Mouse (Mus musculus) heart, postnatal 4 days (tissue): ENCODE results near the gene Tuba8. TPM values are rescaled to one million over a fixed set of nuclear protein-coding genes. Genes with fewer than 3 reads are reported as not detected.

Experiments used
- DNase-seq: peaks from one replicate; pipeline ENCODE4 v3.0.0; 2021
- total RNA-seq, 2 experiments: library from RNA; stranded (reverse); gene quantifications; 2 replicates each; pipeline ENCODE4 v1.2.3; 2021

Tuba8 gene
- total RNA-seq, 2 experiments from 2014 or later, result 20.9 to 27.5 TPM

- DNase-seq, result no peak
Measured at GRCm38 (mm10) chr6:121236386-121236785, 25.9 kb downstream of the Tuba8 start.

DNA sequence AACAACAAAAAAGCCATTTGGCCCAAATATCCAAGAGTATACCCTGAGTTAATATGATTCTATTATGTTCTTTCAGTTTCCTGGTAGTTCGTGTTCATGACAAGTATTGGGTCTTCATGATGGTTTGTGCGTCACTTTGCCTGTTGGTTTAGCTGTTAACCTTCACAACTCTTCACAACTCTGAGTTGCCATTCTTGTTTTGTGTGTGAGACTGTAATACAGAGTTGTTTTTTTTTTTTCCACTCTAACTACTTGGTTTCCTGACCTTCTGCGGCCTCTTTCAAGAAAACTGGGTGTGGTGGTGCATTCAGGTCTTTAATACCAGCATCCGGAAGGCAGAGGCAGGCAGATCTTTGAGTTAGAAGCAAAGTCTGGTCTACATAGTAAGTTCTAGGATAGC, 27.7 kb downstream of the Tuba8 start:
- no peak for DNase-seq

DNA sequence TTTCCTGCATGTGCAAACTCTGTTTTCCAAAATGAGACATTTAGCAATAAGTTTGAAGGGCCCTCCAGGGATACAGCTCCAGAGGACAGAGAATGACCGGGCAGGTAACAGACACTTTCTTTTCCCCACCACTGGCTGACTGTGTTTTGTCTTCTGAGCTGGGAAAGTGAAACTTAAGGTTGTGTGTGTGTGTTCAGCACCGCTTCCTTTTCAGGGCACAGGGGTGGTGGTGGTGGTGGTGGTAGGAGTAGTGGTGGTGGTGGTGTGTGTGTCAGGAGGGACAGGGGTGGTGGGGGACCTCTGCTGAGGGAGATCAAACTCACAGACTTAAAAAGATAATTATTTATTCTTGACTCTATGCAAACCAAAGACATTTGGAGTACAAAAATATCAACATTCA, 31.3 kb downstream of the Tuba8 start:
- DNase-seq, result no peak

DNA sequence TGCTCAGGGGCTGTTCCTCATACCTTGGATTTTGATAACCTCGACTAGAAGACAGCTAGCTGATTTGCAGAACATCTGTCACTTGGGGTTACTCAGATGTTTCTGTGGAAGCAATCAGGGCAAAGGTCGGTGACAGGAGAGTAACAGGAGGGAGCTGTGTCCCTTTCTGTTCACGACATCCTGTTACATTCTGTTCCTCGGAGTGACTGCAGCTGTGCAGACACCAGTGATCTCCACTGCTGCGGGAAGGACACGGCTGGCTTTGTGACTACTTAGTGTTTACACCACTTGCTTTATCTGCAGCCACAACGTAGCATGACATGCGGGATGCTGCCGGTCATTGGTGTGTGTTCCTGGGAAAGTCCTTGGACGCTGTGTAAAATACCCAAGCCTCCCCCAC, 32.7 kb downstream of the Tuba8 start:
- no peak for DNase-seq

GRCm38 (mm10) chr6:121245127-121246036, 34.9 kb downstream of the Tuba8 start, which contains the start of gene Usp18:
TSS of gene Usp18 (plus strand) at chr6:121245906.
- peak; percentile 92 for DNase-seq

- no peak for DNase-seq
Measured at GRCm38 (mm10) chr6:121246037-121246361, 35.5 kb downstream of the Tuba8 start.

- DNase-seq, result no peak
Measured at GRCm38 (mm10) chr6:121250406-121250805, 39.9 kb downstream of the Tuba8 start.

DNA sequence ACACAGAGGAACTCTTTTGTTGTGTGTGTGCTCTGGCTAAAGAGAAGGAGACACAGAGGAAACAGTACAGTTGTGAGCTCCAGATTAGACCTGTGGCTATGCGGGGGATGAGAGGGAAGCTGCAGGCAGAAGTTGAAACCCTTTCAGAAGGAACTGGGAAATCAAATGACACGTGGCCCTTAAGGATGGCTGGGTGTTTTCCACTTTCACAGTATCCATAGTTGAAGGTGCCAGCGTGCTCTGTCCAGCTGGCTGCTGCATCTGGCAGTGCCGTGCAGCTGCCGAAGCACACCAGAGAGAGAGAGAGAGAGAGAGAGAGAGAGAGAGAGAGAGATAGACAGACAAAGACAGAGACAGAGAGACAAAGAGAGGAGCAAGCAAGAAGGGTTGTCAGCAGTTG, 40.8 kb downstream of the Tuba8 start:
- no peak for DNase-seq

DNA sequence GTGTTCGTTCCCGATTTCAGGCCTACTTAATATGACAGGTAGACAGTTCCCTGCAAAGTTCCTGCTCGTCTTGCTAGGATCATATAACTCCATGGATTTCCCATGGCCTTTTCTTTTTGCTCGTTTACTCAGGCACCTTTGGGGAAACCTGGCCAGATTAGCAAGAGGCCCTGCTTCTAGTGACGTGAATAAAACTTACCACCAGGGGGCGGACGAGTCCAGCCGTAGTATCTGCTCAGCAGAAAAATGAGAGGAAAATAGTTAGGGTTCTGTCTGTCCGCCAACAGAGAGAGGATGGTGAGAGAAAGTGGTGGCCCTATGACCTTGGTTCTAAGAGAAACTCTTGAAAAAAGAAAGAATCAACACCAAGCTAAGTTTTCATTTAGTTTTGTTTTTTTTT, 50.1 kb downstream of the Tuba8 start:
- peak; percentile 82 for DNase-seq

- no peak for DNase-seq
Measured at GRCm38 (mm10) chr6:121261233-121261632, 50.7 kb downstream of the Tuba8 start.

DNA sequence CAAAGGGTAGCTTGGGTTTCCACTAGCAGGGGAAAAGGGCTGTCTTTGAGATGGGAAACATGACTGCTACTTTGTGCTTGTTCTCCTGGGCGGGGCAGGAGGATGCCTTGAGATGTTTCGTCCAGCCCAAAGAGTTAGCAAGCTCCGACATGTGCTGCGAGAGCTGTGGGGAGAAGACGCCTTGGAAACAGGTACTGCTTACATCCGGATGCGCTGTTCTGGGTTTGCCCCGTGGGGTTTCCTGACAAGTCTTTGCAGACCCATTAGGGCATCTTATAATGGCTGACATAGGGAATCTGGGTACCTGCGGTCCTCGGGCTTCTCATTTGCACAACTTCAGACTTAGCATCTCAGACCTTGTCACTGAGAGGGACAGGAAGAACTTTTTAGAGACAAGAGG, 51.5 kb downstream of the Tuba8 start:
- DNase-seq, result no peak

- no peak for DNase-seq
Measured at GRCm38 (mm10) chr6:121262496-121262895, 52.0 kb downstream of the Tuba8 start.

GRCm38 (mm10) chr6:121270156-121270555, 59.7 kb downstream of the Tuba8 start:
- DNase-seq, result no peak

DNA sequence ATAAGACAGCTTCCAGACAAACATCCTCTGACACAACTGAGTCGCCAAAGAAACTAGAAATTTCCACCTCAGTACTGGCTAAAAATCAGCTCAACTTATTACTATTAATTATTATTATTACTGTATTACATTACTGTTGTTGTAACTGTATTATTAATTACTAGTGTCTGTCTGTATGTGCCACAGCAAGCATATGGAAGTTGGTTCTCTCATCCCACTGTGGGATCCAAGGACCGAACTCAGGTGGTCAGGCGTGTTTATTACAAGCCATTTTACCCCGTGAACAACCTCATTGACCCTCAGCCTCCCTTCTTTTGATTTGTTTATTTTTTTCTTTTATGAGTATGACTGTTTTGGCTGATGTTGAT, 61.2 kb downstream of the Tuba8 start:
- DNase-seq, result no peak

GRCm38 (mm10) chr6:121272075-121272800, 61.7 kb downstream of the Tuba8 start:
- peak; percentile 89 for DNase-seq

GRCm38 (mm10) chr6:121274356-121274755, 63.9 kb downstream of the Tuba8 start:
- DNase-seq, result peak; percentile 10

Other genes with a start within 250 kb of the Tuba8 start
- gene Mical3, start 79.7 kb upstream of the Tuba8 start, total RNA-seq, result 100 to 1,000 TPM; 201 to 216 TPM
- gene Pex26, start 27.0 kb upstream of the Tuba8 start, total RNA-seq, result 1 to 10 TPM; 6.4 to 8.0 TPM
- gene Usp18, start 35.2 kb downstream of the Tuba8 start, total RNA-seq, result under 1 TPM; 0.67 to 0.68 TPM
- 1 to 10 TPM; 3.7 to 4.7 TPM for gene Slc6a13, start 89.5 kb downstream of the Tuba8 start, total RNA-seq
- under 1 TPM; 0.27 to 0.29 TPM for gene Slc6a12, start 132.4 kb downstream of the Tuba8 start, total RNA-seq